Mouse (Mus musculus) testis, adult 2 months (tissue): ENCODE measurements around the gene Gm20920. TPM values are rescaled to one million over a fixed set of nuclear protein-coding genes. Genes with fewer than 3 reads are reported as not detected.
"Not testable (repeated sequence)": the region's sequence is repeated elsewhere in the genome, so short reads cannot be mapped to it uniquely, and the experiment has no call there.

Experiments used
- H3K27ac ChIP-seq: fragments of 200-500 bp; 2 replicates; pipeline ENCODE4 v1.5.1; 2012; ENCODE audit warnings: low read depth, low read length; ENCODE audit not compliant: control insufficient read depth, insufficient read depth
- H3K27me3 ChIP-seq: fragments of 200-500 bp; 2 replicates; pipeline ENCODE4 v1.6.1; 2012; ENCODE audit warnings: mild to moderate bottlenecking, low read length, moderate library complexity; ENCODE audit not compliant: control insufficient read depth, insufficient read depth
- H3K36me3 ChIP-seq: fragments of 200-500 bp; 2 replicates; pipeline ENCODE4 v1.6.1; 2012; ENCODE audit warnings: mild to moderate bottlenecking, low read length; ENCODE audit not compliant: control insufficient read depth, insufficient read depth
- H3K4me1 ChIP-seq: fragments of 200-500 bp; 2 replicates; pipeline ENCODE4 v1.6.1; 2012; ENCODE audit warnings: low read length; ENCODE audit not compliant: control insufficient read depth, insufficient read depth
- H3K4me3 ChIP-seq: fragments of 200-500 bp; 2 replicates; pipeline ENCODE4 v1.5.1; 2012; ENCODE audit warnings: low read depth, mild to moderate bottlenecking, low read length, moderate library complexity, mixed read lengths; ENCODE audit not compliant: control insufficient read depth
- polyA plus RNA-seq: library from polyadenylated mRNA; depleted of rRNA; stranded (reverse); fragments of >200 nt; gene quantifications from 2 replicates; pipeline ENCODE4 v1.2.3, GENCODE M21; 2012; rRNA removed

The Gm20920 gene
- not detected in 2 replicates for polyA plus RNA-seq

DNA sequence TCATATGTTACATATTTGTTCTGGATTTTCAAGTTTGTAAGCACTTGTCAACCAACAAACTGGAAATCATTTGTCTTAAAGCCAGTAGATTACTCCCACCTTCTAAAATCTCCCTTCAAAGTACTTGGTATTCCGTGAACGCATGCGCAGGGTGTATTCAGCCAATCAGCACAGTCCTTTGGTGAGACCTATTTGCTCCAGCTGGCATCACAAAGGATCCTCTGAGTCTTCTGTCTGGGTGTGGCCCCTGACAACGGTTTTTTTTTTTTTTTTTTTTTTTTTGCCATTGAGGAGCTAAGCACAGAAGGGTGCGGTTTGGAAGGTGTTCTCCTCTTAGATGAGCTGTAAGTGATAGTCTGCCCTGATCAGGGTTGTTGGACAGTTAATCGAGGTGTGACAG lies at the start of gene Gm20920:
Gene Gm20920, plus strand, starts transcription at position 301 of the 400 bp plus-strand sequence.
- not testable (repeated sequence) for H3K36me3 ChIP-seq, H3K4me3 ChIP-seq, H3K4me1 ChIP-seq, H3K27me3 ChIP-seq, H3K27ac ChIP-seq
